Mouse (Mus musculus): Measurements from ENCODE around the gene Evi2a. TPM values are rescaled to one million over a fixed set of nuclear protein-coding genes. Genes with fewer than 3 reads are reported as not detected.

The Evi2a gene
- polyA plus RNA-seq, 1 experiment from 2014 or later: 3.4 TPM

DNA sequence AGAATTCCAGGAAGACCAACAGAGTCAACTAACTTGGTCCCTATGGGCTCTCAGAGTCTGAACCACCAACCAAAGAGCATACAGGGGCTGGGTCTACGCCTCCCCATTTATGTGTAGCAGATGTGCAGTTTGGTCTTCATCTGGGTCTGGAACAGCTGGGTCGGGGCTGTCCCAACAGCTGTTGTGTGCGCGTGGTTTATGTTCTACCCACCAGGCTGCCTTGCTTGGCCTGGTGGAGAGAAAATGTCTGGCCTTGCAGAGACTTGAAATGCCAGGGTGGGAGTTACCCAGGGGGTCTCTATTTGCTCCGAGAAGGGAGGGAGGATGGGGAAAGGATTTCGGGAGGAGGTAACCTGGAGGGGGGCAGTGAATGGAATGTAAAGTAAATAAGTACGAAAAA, 33.1 kb upstream of the Evi2a start:
- ATAC-seq (ENCODE audit: insufficient read depth) (no peak), DNase-seq (no peak)
- no peak overlapping the region for H3K4me2 ChIP-seq
- H3K9me3 ChIP-seq (ENCODE audit: low read depth, low read length): no peaks in the 10 kb centered on the region
- no peak for TF ChIP-seq CTCF (IDR thresholded peaks at IDR 0.05; ENCODE audit: low read depth)
- no peak overlapping the region for H3K9ac ChIP-seq
- H3K27ac ChIP-seq (ENCODE audit: low read depth): no peak overlapping the region
- no peaks in the 10 kb centered on the region for H3K27me3 ChIP-seq (ENCODE audit: insufficient read depth, low read length)
- 92% methylated on average over 7 of the region's 7 CpGs for WGBS
- peaks cover 72% of the 10 kb centered on the region for H3K36me3 ChIP-seq (ENCODE audit: insufficient read depth)
- no peaks in the 10 kb centered on the region for H3K4me1 ChIP-seq (ENCODE audit: insufficient read depth)
- no peak overlapping the region for H3K4me3 ChIP-seq (ENCODE audit: low read depth, low read length)

DNA sequence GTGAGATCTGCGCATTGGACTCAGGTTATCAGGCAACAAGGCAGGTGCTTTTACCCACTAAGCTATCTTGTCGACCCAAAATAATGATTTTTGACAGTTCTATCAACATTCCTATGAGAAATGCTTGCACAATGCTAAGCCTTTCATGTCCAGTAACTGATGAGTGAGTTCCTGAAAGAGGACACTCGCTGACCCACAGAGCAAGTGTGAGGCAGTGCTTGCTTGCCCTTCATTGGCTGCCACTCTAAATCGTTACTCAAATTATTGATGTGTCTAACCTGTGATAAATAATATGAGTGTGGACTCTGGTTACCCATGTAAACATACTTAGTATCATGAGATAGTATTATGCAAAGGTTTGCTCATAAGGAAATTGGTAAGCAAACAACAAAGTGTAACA, 30.1 kb upstream of the Evi2a start:
- H3K4me1 ChIP-seq (ENCODE audit: insufficient read depth): no peaks in the 10 kb centered on the region
- H3K27me3 ChIP-seq (ENCODE audit: insufficient read depth, low read length): no peaks in the 10 kb centered on the region
- no peak overlapping the region for H3K27ac ChIP-seq (ENCODE audit: low read depth)
- peaks cover 66% of the 10 kb centered on the region for H3K36me3 ChIP-seq (ENCODE audit: insufficient read depth)
- no peaks in the 10 kb centered on the region for H3K9me3 ChIP-seq (ENCODE audit: low read depth, low read length)
- H3K9ac ChIP-seq: no peak overlapping the region
- 86% methylated on average over 4 of the region's 4 CpGs for WGBS
- no peak for DNase-seq
- TF ChIP-seq CTCF (IDR thresholded peaks at IDR 0.05; ENCODE audit: low read depth): no peak
- no peak overlapping the region for H3K4me2 ChIP-seq
- ATAC-seq (ENCODE audit: insufficient read depth): no peak
- no peak overlapping the region for H3K4me3 ChIP-seq (ENCODE audit: low read depth, low read length)

DNA sequence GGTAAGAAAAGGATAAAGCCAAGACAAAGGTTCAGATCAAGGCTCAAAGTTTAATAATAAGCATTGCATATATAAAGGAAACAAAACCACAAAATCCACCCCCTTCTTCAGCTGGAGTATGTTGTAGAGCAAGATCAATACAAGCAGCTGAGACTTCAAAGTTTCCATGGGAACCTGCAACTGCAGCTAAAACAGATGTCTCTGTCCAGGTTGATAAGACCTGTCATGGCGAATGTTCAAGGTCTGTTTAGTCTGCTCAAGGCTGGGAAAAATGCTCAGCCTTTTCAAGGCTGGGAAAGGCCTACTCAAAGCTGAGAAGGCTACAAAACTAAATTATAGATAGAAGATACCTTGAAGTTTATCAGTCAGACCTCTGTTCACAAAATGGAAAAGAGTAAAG, 22.2 kb upstream of the Evi2a start:
- Histone ChIP-seq H3K4me2 (no peak overlapping the region), H3K36me3 (ENCODE audit: insufficient read depth) (peaks cover 73% of the 10 kb centered on the region), H3K4me3 (ENCODE audit: low read depth, low read length) (no peak overlapping the region), H3K27ac (ENCODE audit: low read depth) (no peak overlapping the region), H3K9me3 (ENCODE audit: low read depth, low read length) (no peaks in the 10 kb centered on the region), H3K9ac (no peak overlapping the region), H3K4me1 (ENCODE audit: insufficient read depth) (no peaks in the 10 kb centered on the region), H3K27me3 (ENCODE audit: insufficient read depth, low read length) (no peaks in the 10 kb centered on the region)
- no peak for DNase-seq
- TF ChIP-seq CTCF (IDR thresholded peaks at IDR 0.05; ENCODE audit: low read depth): no peak
- no peak for ATAC-seq (ENCODE audit: insufficient read depth)
- 55% methylated on average over 1 of the region's 1 CpGs for WGBS

DNA sequence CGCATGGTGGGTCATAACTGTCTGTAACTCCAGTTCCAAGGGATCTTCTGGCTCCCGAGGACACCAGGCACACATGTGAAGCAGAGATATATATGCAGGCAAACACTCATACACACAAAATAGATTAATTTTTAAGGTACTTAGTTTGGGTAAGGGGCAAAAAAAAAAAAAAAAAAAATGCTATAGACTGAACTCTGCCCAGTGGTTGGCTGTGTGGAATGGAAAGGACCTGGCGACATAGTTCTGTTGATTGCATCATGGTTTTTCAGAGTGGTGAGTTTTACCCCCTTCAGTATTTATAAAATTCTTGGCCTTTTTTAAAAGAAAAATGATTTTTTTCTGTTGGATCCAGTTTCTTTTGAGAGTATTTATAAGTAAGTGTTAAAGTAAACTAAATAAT, 5.9 kb upstream of the Evi2a start:
- H3K9me3 ChIP-seq (ENCODE audit: low read depth, low read length): no peaks in the 10 kb centered on the region
- DNase-seq: no peak
- H3K27me3 ChIP-seq (ENCODE audit: insufficient read depth, low read length): no peaks in the 10 kb centered on the region
- H3K4me1 ChIP-seq (ENCODE audit: insufficient read depth): no peaks in the 10 kb centered on the region
- 91% methylated on average over 3 of the region's 3 CpGs for WGBS
- ATAC-seq (ENCODE audit: insufficient read depth): no peak
- H3K36me3 ChIP-seq (ENCODE audit: insufficient read depth): peaks cover 29% of the 10 kb centered on the region
- H3K9ac ChIP-seq: no peak overlapping the region
- no peak for TF ChIP-seq CTCF (IDR thresholded peaks at IDR 0.05; ENCODE audit: low read depth)
- no peak overlapping the region for H3K4me3 ChIP-seq (ENCODE audit: low read depth, low read length)
- H3K27ac ChIP-seq (ENCODE audit: low read depth): no peak overlapping the region
- no peak overlapping the region for H3K4me2 ChIP-seq

DNA sequence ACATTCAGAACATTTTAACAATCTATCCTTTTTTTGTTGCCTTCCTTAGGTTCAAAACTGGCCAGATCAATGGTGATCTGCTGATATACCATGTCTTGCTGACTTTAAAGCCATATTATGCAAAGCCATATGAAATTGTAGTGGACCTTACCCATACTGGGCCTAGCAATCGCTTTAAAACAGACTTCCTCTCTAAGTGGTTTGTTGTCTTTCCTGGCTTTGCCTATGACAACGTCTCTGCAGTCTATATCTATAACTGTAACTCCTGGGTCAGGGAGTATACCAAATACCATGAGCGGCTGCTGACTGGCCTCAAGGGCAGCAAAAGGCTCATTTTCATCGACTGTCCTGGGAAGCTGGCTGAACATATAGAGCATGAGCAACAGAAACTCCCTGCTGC, 5.1 kb upstream of the Evi2a start:
- no peak overlapping the region for H3K4me2 ChIP-seq
- no peak for ATAC-seq (ENCODE audit: insufficient read depth)
- TF ChIP-seq CTCF (IDR thresholded peaks at IDR 0.05; ENCODE audit: low read depth): no peak
- H3K9ac ChIP-seq: no peak overlapping the region
- no peaks in the 10 kb centered on the region for H3K4me1 ChIP-seq (ENCODE audit: insufficient read depth)
- H3K27ac ChIP-seq (ENCODE audit: low read depth): no peak overlapping the region
- H3K4me3 ChIP-seq (ENCODE audit: low read depth, low read length): no peak overlapping the region
- H3K9me3 ChIP-seq (ENCODE audit: low read depth, low read length): no peaks in the 10 kb centered on the region
- DNase-seq: no peak
- WGBS: 86% methylated on average over 4 of the region's 4 CpGs
- peaks cover 30% of the 10 kb centered on the region for H3K36me3 ChIP-seq (ENCODE audit: insufficient read depth)
- no peaks in the 10 kb centered on the region for H3K27me3 ChIP-seq (ENCODE audit: insufficient read depth, low read length)

DNA sequence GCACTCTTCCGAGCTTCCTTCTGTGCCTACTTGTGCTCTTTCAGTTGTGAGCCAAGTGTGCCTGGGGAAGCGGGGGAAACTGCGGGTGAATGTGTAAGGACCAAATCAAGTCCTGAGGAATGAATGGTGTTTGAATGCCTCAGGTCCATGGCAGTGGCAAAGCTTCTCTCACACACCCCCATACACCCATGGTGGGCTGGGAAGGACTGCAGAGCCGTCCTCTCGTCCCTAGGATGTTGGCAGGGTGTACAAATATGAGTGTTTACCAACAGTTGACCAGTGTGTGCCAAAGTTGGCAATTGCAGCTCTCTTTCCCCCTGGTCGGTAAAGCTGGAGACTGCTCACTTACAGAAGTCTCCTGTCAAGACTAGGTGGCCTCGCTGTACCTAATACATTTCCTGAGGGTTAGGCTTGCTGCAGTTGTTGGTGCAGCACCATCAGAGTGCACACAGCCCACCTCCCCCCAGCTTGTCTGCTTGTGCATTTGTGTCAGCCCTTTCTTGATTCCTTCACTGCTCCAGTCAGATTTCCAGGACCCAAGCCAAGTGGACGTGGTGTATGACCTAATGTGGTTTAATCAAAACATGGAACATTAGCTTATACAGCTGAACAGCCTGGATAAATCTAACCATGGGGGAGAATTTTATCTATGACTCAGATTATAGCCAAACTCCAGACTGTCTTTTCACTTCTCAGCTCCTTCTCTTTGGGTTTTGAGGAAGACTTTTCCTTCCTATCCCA, 3.7 kb upstream of the Evi2a start:
- DNase-seq (peak; percentile 86), ATAC-seq (ENCODE audit: insufficient read depth) (peak; percentile 75; the same call in 1 of the 2 replicates)
- no peak for TF ChIP-seq CTCF (IDR thresholded peaks at IDR 0.05; ENCODE audit: low read depth)
- Histone ChIP-seq H3K36me3 (ENCODE audit: insufficient read depth) (peaks cover 23% of the 10 kb centered on the region; the same call in 1 of the 2 replicates), H3K9ac (no peak overlapping the region), H3K4me2 (no peak overlapping the region), H3K4me3 (ENCODE audit: low read depth, low read length) (no peak overlapping the region), H3K4me1 (ENCODE audit: insufficient read depth) (no peaks in the 10 kb centered on the region), H3K27ac (ENCODE audit: low read depth) (peak overlapping the region; percentile 67; the same call in 1 of the 2 replicates), H3K9me3 (ENCODE audit: low read depth, low read length) (no peaks in the 10 kb centered on the region), H3K27me3 (ENCODE audit: insufficient read depth, low read length) (no peaks in the 10 kb centered on the region)
- WGBS: 57% methylated on average over 8 of the region's 8 CpGs

DNA sequence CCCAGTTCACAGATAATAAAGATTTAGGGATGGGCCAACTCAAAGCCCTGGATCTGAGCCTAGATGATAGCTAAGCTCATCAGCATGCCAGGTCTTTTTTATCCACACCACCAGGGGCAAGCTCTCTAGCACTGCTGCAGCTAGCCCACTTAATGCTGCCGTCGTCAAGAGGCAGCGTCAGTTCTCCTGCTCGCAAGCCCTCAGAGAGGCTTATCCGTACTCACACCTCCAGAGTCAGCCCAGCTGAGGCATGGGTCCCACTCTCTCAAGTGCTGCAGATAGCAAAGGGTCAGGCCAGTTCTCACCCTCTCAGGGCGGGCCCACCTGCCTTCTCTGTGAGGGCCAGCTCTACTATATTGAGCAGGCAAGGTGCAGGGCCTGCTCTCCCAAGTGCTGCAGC, 2.9 kb upstream of the Evi2a start:
- no peak for ATAC-seq (ENCODE audit: insufficient read depth)
- no peak for DNase-seq
- no peak overlapping the region for H3K9ac ChIP-seq
- TF ChIP-seq CTCF (IDR thresholded peaks at IDR 0.05; ENCODE audit: low read depth): no peak
- H3K4me3 ChIP-seq (ENCODE audit: low read depth, low read length): no peak overlapping the region
- H3K4me1 ChIP-seq (ENCODE audit: insufficient read depth): no peaks in the 10 kb centered on the region
- WGBS: 64% methylated on average over 6 of the region's 6 CpGs
- H3K4me2 ChIP-seq: no peak overlapping the region
- peaks cover 23% of the 10 kb centered on the region; the same call in 1 of the 2 replicates for H3K36me3 ChIP-seq (ENCODE audit: insufficient read depth)
- H3K27ac ChIP-seq (ENCODE audit: low read depth): peak overlapping the region; percentile 15; the same call in 1 of the 2 replicates
- H3K27me3 ChIP-seq (ENCODE audit: insufficient read depth, low read length): no peaks in the 10 kb centered on the region
- H3K9me3 ChIP-seq (ENCODE audit: low read depth, low read length): no peaks in the 10 kb centered on the region

Measured in lung, embryonic 14.5 days (tissue).